Mouse (Mus musculus) pancreas, adult 10 weeks (tissue): Measurements from ENCODE around the gene Sel1l. TPM values are rescaled to one million over a fixed set of nuclear protein-coding genes. Genes with fewer than 3 reads are reported as not detected.

Source experiments
- polyA plus RNA-seq: library from polyadenylated mRNA; stranded (reverse); fragments of 350-450 nt; fragmentation: Illumina TruSeq; extraction: RNeasy Lipid Tissue Mini Kit (QIAGEN cat#74804); gene quantifications from one replicate; pipeline ENCODE4 v1.2.3, GENCODE M21; 2015; ENCODE audit warnings: low read depth, low replicate concordance; ENCODE audit not compliant: insufficient read depth

Sel1l gene
- 459 TPM for polyA plus RNA-seq

DNA sequence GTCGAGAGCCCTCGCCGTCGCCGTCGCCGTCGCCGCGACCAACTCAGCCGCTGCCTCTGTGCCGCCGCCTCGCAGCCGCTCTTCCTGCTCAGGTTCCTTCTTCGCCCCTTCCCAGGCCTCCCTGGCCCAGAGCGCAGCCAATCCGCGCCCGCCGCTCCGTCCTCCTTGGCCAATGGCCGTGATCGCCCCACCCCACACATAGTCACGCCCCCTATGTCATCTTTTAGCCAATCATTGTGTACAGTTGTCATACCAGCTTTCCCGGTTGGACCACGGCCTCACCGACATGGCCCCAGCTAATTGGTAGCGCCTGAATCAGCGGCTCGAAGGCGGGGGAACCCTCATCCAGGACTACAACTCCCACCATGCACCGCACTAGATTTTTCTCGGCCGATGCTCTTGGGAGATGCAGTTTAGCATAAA lies at the start of gene Sel1l:
Gene Sel1l (minus strand): TSS at position 113 of the 423 bp plus-strand sequence.

GRCm38 (mm10) chr12:91787959-91788437 lies 61.0 kb downstream of the Sel1l start, which contains the start of gene Ston2:
Gene Ston2, minus strand, starts transcription at chr12:91788387.

Other genes with a start within 250 kb of the Sel1l start
- 1.00 TPM for gene Ston2, start 60.8 kb downstream of the Sel1l start, polyA plus RNA-seq